Mouse (Mus musculus) mature B cell (primary cell): ENCODE results near the gene Nmur1.

ENCODE experiments used
- in situ Hi-C: fragments of 300-500 bp; cut with MboI; formaldehyde crosslinking; loops from 2 replicates; pipeline ENCODE4 v1.14.3; 2019

Nmur1 gene

DNA sequence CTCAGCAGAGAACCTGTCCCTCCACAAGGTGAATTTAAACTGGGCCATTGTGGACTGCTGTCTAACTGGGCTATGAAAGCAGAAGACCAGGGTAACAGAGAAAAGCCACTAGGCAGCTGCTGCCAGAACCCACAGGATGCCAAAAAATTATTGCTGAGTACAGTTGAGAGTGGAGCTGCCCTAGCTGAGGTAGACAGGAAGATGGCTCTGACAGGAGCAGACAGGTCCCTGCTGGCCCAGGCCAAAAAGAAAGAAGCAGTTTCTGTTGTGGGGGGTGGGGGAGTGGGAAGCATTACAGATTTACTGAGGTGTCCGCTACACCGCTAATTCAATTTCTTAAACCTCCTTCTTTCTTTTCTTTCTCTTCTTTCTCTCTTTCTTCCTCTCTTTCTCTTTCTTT is 16.6 kb downstream of the Nmur1 start:
- in situ Hi-C loops, result no loop called here

DNA sequence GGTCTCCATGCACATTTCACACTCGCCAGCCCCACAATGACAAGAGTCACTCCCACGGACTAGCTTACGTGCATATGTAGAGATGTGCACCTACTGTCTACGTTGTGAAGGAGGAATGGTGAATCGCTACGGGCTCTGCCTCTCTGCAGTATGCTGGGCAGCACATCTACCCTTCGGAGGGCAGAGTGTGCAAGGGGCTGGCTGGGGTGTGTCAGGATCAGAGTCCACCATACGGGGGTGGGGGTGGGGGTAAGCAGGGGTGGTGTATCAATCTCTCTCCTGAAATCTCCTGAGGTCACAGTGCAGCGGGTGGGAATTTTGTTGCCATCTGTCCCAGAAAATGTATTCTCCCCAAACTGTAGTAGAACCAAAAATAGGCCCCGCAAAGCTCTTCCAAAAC is 17.5 kb downstream of the Nmur1 start:
- in situ Hi-C loops, result no loop called here

DNA sequence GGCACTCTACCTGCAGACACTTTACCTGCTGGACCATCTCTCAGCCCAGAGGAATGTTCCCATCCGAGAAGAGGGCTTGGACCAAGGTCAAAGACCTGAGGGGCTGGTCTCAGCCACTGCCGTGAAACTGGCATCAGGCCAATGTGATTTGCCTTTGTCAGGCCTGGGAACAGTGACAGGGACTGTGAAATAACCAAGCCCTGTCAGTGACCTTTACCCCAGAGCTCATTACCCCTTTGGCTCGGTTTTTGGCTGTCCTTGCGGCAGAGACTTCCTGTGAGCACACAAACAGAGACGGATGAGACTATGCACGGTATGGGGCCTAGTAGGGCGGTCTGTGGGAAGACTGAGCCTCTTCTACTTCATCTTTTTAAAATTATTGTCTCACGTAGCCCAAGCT is 19.1 kb downstream of the Nmur1 start:
- in situ Hi-C loops, result no loop called here

DNA sequence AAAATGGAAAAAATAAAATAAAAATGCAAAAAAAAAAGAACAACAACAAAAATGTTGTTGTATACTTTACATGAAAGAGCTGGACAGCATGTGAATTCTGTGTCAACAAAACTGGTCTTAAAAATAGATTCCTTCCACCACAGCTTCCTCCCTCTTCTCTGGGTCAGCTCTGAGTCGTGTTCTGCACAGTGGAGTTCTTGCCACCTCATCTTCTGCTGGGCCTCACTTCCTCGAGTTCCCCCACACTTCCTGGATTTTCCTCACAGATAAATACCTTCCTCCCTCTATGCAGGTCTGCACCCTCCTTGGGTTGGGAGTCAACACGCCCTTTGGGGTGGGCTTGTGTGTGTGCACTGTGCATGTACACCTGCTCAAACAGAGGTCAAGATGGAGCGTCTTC is 19.7 kb downstream of the Nmur1 start:
- in situ Hi-C loops, result no loop called here

DNA sequence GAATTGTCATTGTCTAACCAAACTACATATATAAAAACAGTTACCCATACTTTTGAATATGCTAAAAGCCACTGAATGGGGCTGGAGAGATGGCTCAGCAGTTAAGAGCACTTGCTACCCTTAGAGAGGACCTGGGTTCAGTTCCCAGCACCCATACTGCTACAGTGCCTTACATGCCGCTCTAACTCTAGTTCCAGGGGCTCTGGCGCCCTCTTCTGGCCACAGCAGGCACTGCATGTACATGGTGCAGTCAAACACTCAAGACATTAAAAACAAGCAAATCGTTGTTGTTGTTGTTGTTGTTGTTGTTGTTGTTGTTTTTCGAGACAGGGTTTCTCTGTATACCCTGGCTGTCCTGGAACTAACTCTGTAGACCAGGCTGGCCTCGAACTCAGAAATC is 21.2 kb downstream of the Nmur1 start:
- in situ Hi-C loops, result no loop called here

DNA sequence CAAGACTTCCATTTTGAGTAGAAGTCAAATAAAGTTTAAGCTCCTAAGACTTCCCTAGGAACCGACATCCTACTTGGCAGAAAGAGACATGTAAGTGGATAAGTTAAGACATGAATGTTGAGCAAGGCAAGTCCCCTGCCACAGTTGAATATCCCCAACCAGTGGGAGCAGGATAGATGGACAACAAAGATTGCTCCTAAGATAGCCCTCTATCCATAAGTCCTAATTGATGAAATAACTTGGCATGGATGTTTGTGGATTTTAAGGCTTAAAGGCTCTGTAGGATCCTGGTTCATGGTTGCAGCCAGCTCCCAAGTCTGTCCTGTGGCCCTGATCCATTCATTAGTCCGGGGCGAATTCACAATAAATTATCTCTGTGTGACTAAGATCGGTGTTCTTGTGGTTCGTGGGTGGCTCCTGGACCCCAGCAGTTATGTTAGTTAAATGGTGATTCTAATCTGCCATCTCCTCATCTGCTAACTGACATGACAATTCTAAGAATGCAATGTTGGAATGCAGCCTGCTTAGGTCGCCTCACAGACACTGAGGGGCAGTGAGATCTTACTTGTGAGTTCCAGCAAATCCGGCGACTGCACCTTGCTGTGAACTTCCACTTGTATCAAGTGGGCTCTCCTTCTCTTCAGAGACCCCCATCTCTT is 25.8 kb downstream of the Nmur1 start:
- in situ Hi-C loops, result no loop called here

DNA sequence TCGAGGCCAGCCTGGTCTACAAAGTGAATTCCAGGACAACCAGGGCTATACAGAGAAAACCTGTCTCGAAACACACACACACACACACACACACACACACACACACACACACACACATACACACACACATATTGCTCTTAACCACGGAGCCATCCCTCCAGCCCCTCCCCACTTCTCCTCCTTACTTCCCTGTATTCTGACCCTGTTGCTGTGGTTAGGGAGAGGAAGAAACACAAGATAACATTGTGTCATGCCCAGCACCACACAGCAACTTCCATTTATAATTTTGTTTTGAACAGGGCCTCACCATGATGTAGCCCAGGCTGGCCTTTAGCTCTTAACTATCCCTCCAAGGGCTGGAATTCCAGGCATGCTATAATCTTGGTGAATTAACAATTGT is 26.7 kb downstream of the Nmur1 start:
- in situ Hi-C loops, result loop anchor here (25.0 kb wide), 1 partner anchor 638 kb away; no protein-coding TSS in a partner anchor

DNA sequence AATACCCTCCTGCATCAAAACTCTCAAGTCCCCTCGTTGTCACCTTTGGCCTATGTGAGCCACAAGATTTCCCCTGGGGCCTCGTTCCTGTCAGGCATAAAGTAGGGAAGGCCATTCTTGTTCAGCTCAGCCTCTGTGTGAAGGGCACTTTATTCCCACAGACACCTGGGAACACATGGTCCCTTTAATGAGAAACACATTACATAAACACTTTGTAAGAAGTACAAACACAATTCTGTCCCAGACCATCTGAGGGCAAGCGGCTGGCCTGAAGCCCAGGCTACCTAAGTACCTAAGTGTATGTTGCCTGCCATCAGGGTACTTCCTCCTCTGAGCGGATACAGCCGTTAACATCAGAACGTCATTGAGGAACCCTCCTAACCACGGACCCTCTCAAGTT is 27.8 kb downstream of the Nmur1 start:
- in situ Hi-C loops, result loop anchor here (25.0 kb wide), 1 partner anchor 639 kb away; no protein-coding TSS in a partner anchor

DNA sequence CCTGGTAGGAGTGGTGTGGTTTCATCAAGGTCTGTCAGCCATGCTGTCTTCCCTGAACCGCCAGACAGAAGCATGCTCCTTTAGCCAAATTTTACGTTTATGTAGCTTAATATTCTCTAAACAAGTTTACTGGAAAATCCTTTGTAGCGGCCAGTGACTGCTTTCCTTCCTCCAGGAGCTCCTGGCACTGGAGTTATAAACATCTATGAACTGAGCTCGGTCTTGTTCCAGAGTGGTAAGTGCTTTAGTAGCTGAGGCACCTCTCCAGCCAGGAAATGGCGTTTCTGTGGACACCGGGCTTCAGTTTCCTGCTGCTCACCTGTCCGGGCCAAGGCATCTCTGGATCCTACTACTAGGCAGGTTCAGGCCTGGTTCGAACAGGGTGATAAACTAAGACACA is 28.4 kb downstream of the Nmur1 start:
- in situ Hi-C loops, result loop anchor here (25.0 kb wide), 1 partner anchor 640 kb away; no protein-coding TSS in a partner anchor

DNA sequence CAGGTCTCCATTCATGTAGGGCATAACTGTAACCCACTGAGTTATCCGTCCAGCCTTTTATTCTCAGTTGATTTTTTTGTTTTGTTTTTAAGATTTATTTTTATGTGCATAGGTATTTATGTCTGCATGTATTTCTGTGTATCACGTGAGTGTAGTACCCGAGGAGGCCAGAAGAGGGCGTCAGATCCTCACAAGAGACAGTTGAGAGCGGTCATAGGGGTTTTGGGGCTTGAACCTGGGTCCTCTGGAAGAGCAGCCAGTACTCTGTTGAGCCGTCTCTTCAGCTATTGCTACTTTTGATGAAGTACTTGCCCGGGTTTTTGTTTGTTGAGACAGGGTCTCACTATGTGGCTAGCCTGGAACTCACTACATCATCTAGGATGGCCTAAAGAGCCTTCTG is 30.1 kb downstream of the Nmur1 start:
- in situ Hi-C loops, result loop anchor here (25.0 kb wide), 1 partner anchor 641 kb away; no protein-coding TSS in a partner anchor

DNA sequence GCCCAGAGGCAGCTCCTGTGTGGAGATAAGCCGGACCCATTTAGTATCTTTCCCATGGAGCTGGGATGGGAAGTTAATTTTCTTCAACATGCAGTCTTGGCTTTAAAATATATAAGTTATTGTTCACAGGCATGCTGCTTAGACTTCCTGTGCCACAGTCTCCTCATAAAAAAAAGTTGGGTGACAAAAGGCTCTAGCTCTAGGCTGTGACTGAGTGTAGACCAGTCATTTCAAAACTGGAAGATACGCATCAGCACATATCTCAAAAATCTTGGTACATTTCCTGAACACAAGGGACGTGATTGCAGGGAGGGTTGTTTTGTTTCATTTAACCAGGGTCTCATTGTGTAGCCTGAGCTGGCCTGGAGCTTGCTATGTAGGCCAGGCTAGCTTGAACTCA is 31.8 kb downstream of the Nmur1 start:
- in situ Hi-C loops, result loop anchor here (25.0 kb wide), 1 partner anchor 643 kb away; no protein-coding TSS in a partner anchor

DNA sequence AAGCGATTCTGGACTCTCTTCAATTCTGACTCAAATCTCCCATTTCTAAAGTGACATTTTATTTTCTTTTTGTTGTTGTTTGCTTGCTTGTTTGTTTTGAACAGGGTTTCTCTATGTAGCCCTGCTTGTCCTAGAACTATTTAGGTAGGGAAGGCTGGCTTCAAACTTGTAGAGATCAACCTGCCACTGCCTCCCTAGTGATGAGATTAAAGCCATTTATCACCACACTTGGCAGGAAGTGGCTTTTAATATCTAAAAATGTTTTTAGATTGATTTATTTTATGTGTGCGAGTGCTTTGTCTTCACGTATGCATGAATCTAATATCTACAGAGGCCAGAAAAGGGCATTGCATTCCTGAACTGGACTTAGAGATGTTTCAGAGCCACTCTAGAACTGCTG is 32.8 kb downstream of the Nmur1 start:
- in situ Hi-C loops, result loop anchor here (25.0 kb wide), 1 partner anchor 644 kb away; no protein-coding TSS in a partner anchor

DNA sequence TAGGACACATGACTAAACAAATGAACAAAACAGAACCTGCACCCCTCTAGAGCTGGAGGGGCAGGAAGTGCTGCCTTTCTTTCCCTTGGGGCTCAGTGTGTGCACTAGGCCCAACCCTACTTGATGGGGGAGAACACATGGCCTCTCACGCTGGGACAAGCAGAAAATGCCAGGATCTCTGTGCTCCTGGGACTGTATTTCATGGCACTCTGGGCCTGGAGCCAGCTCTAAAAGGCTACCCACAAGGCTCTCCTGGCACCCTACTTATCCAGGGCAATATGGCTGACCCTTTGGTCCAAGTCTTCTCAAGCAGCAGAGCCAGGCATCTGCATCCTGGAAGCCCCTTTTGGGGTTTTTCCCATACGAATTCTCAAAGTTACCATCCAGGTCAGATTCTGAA is 34.6 kb downstream of the Nmur1 start:
- in situ Hi-C loops, result loop anchor here (25.0 kb wide), 1 partner anchor 646 kb away; no protein-coding TSS in a partner anchor

DNA sequence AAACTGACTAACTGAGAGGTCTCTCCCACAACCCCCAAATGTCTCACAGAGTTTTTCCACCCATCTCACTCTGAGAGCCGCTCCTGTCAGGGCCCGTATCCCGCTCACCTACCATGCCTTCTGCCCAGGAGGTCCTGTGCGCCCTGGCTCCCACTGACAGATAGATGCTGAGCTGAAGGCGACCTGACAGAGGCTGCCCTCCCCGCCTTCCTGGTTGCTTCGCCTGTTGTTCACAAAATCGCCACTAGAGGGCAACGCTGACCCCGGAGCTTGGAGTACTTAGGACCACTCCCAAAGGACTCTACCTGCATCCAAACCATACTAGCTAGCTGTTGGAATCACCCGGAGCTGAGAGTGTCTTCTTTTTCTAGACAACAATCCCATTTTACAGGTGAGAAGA is 36.8 kb downstream of the Nmur1 start:
- in situ Hi-C loops, result loop anchor here (25.0 kb wide), 1 partner anchor 648 kb away; no protein-coding TSS in a partner anchor

DNA sequence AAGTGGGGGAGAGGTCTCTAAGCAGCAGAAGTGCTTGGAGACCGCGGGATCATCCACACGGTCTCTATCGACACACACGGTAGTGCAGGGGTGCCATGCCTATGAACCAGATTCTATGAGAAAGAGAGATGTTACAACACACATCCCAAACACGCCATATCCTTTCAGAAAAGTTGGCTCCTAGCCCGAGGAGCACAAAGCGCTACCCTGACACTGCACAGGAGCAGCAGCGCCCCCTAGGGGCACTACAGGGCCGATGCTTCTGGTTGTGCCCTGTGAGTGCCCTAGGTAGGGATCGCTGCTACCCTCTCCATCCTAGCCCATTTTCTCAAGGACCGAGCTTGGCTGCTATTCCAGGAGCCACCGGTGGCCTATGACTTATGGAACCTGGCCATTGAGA is 45.0 kb downstream of the Nmur1 start:
- in situ Hi-C loops, result loop anchor here (25.0 kb wide), 1 partner anchor 656 kb away; no protein-coding TSS in a partner anchor

DNA sequence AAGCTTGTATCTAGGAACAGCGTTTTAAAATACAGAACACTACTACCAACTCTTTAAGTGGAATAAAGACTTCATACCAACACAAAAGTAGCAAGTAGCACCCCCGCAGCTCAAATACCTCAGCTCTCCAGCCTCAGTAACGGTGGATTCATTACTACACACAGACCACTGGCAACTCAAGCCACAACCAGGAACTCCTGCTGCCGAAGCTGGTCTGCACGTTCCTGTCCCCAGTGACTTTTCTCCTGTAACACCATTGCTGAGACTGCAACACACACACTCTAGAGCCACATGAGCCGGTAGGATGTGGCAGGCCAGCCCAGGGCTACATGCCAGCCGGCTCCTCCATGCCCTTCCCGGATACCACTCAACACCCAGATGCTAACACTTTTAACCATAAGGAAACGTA is 46.9 kb downstream of the Nmur1 start:
- in situ Hi-C loops, result loop anchor here (25.0 kb wide), 1 partner anchor 658 kb away; no protein-coding TSS in a partner anchor

DNA sequence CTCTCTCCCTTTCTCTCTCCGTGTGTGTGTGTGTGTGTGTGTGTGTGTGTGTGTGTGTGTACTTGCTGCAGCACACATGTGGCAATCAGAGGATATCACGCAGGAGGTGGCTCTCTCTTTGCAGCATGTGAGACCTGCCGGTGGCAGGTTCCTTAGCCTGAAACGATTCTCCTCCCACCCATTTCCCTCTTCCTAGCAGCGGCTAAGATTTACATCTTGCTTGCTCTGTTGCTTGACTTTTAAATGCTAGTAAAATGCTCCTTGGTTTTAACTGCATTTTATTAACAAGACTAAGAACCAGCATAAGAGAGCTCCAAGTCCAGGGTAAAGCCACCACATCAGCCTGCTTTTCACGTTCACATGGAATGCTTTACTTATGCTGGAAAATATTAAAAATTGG is 47.4 kb downstream of the Nmur1 start:
- in situ Hi-C loops, result loop anchor here (25.0 kb wide), 1 partner anchor 659 kb away; no protein-coding TSS in a partner anchor

DNA sequence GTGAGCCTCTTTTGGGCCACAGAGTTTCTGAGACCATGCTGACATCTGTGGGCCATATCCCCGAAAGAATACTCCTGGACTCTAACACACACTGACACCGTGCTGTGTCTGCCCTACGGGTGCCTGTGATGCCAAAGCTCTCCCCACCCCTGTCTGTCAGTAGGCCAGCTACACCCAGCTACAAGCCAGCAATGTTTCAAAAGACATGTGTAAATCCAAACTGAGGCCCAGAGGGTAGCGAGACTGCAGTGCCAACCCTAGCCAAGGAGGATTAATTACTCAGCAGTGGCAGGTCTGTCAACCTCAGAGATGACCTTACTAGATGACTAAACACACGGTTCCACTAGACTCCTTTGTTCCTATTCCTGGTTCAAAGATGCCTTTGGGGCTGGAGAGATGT is 49.7 kb downstream of the Nmur1 start:
- in situ Hi-C loops, result loop anchor here (25.0 kb wide), 1 partner anchor 661 kb away; no protein-coding TSS in a partner anchor

DNA sequence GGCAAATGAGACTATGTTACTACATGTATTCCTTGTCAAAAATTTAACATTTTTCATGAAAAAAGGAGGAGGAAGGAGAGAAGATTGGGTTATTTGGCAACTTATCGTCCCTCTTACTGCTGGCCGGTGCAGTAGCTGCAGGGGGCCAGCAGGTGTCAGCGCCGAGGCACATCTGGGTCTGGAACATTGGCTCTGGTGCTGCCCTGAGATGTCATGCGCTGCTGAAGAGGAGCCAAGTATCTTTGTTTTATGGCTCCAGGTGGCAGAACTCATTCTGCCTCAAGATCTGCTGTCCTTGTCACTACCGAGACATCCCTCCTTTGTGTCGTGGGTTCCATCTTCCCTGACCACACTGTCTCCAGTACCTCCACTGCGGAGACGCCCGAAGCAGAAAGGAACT is 54.0 kb downstream of the Nmur1 start:
- in situ Hi-C loops, result no loop called here

DNA sequence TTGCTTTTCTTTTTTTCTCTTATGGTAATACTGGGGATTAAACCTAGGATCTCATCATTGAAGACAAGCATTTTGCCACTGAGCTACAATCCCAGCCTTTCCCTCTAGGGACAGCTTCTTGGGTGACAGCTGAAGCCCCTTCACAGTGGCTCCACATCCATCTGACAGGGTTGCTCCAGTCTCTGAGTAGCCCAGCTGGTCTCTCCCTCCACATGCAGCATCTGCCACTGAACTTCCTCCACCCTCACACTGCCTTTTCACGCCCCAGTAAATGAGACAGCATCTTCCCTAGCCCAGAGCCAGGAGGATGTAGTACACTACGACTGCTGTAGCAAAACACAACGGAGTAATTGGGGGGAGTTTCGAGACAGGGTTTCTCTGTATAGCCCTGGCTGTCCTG is 57.9 kb downstream of the Nmur1 start:
- in situ Hi-C loops, result no loop called here

DNA sequence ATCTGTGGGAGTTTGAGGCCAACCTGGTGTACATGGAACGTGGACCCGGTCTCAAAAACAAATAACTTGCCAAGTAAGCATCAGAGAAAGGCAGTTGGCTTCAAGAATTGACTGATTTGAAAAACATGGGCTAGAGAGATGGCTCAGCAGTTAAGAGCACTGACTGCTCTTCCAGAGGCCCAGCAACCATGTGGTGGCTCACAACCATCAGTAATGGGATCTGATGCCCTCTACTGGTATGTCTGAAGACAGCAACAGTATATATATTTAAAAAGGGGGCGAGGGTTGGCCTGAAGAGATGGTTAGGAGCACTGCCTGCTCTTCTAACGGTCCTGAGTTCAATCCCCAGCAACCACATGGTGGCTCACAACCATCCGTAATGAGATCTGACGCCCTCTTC is 62.4 kb downstream of the Nmur1 start:
- in situ Hi-C loops, result no loop called here

DNA sequence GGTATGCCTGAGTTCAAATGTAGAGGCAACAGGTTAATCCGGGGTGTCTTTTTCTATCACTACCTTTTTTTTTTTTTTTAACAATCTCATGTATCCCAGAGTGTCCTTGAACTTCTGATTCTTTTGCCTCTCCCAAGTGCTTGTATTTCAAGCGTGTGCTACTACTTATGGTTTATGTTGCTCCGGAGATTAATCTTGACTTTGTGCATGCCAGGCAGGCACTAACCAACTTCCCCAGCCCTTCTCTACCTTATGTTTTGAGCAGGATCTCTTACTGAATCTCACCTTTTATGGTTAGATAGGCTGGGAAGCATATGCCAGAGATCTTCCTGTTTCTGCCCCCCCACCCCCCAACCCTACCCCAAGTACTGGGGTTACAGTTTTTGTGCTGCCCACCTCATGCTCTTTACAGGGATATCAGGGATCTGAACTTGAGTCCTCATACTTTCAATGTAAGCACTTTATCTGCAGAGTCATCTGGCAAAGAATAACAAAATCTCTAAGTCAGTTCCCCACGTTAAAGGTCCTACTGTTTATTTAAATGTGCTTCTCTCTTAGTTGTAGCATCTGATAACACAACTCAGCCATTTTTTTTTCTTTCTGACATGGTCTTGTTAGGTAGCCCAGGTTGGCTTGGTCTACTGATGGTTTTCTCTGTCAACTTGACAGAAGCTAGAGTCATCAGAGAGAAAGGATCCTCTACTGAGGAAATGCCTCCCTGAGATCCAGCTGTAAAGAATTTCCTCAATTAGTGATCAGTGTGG is 64.0 kb downstream of the Nmur1 start:
- in situ Hi-C loops, result no loop called here

DNA sequence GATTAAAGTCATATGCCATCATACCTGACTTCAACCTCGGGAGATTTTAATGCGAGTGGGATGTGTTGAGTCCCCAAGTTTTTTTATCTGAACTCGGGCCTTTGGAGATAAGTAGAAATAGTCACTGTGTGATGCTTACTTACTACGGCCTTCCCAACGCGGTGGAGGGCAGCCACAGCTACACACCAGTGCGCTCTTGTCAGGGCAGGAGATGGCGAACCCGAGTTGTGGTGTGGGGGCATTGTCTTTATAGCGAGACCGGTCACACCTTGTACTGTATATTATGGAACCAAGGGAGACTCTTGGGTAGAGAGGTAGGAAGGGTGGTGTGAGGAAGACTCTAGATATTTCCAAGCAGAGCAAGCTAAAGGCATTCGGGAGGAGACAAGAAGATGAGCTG is 65.6 kb downstream of the Nmur1 start:
- in situ Hi-C loops, result no loop called here
